Mouse (Mus musculus): ENCODE results near the gene G3bp1. TPM values are rescaled to one million over a fixed set of nuclear protein-coding genes. Genes with fewer than 3 reads are reported as not detected.

Gene G3bp1
- 10 to 100 TPM; 55.5 to 60.0 TPM for total RNA-seq (2021)
- long read RNA-seq, experiment 1, full-length matches to known transcripts = 572 of 648 reads
- long read RNA-seq, experiment 1, partial matches to known transcripts = 18 of 648 reads
- long read RNA-seq, experiment 1, other reads (novel, unspliced or antisense) = 58 of 648 reads
- long read RNA-seq, experiment 2, full-length matches to known transcripts = 276 of 324 reads
- long read RNA-seq, experiment 2, partial matches to known transcripts = 7 of 324 reads
- long read RNA-seq, experiment 2, other reads (novel, unspliced or antisense) = 41 of 324 reads

- DNase-seq = peak; percentile 99
Observed at GRCm38 (mm10) chr11:55469048-55469843, at the start of gene G3bp1. Gene G3bp1 (plus strand): TSS chr11:55469685.

- DNase-seq = no peak
Observed at GRCm38 (mm10) chr11:55422978-55423377, 46.5 kb upstream of the G3bp1 start, which contains the start of gene Sparc. Gene Sparc (minus strand): TSS chr11:55423183.

GRCm38 (mm10) chr11:55423756-55424155, 45.7 kb upstream of the G3bp1 start:
- DNase-seq = peak; percentile 84

GRCm38 (mm10) chr11:55424746-55425360, 44.6 kb upstream of the G3bp1 start:
- DNase-seq = no peak

- peak; percentile 95 for DNase-seq
Observed at GRCm38 (mm10) chr11:55428186-55429012, 41.1 kb upstream of the G3bp1 start.

GRCm38 (mm10) chr11:55429973-55430372, 39.5 kb upstream of the G3bp1 start:
- no peak for DNase-seq

GRCm38 (mm10) chr11:55432981-55433380, 36.5 kb upstream of the G3bp1 start:
- DNase-seq = no peak

GRCm38 (mm10) chr11:55436089-55436488, 33.4 kb upstream of the G3bp1 start:
- DNase-seq = no peak

- DNase-seq = no peak
Observed at GRCm38 (mm10) chr11:55438031-55438430, 31.5 kb upstream of the G3bp1 start.

- DNase-seq = no peak
Observed at GRCm38 (mm10) chr11:55439718-55440117, 29.8 kb upstream of the G3bp1 start.

- peak; percentile 64 for DNase-seq
Observed at GRCm38 (mm10) chr11:55444772-55445171, 24.7 kb upstream of the G3bp1 start.

GRCm38 (mm10) chr11:55446579-55446978, 22.9 kb upstream of the G3bp1 start:
- peak; percentile 85 for DNase-seq

GRCm38 (mm10) chr11:55449531-55449930, 20.0 kb upstream of the G3bp1 start:
- no peak for DNase-seq

- DNase-seq = no peak
Observed at GRCm38 (mm10) chr11:55450311-55450710, 19.2 kb upstream of the G3bp1 start.

GRCm38 (mm10) chr11:55453640-55454039, 15.8 kb upstream of the G3bp1 start:
- peak; percentile 58 for DNase-seq

- DNase-seq = no peak
Observed at GRCm38 (mm10) chr11:55455166-55455565, 14.3 kb upstream of the G3bp1 start.

- DNase-seq = no peak
Observed at GRCm38 (mm10) chr11:55458501-55458900, 11.0 kb upstream of the G3bp1 start.

- DNase-seq = no peak
Observed at GRCm38 (mm10) chr11:55459850-55460558, 9.5 kb upstream of the G3bp1 start.

- DNase-seq = no peak
Observed at GRCm38 (mm10) chr11:55460559-55461018, 8.9 kb upstream of the G3bp1 start.

GRCm38 (mm10) chr11:55461019-55461645, 8.4 kb upstream of the G3bp1 start, which contains the start of gene Atox1:
Gene Atox1 (minus strand): TSS chr11:55461239.
- DNase-seq = peak; percentile 97

GRCm38 (mm10) chr11:55462149-55462548, 7.3 kb upstream of the G3bp1 start:
- DNase-seq = no peak

Measured in adrenal gland, postnatal 10 days (tissue).